In the genomic region with DNA sequence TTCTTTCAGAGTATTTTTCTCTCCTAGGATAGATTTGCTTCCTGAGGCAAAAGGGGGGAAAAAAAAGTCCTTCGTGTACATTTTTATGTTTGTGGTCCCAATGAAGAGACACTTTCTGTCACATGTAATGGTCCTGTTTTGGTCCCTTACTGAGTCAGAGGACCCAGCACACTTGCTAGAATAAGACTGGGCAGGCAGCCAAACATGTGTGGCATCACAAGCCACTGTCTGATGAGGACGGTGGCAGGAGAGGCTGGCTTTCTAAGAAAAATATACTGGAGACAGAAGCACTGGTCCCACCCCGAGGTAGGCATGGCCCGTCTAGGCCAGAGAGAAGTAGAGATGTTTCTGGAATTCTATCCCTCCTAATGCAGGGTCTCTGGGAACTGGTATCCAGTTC, we compare ENCODE assay signal across 19 mouse cellular contexts. TPM values are rescaled to one million over a fixed set of nuclear protein-coding genes. Genes with fewer than 3 reads are reported as not detected.
"Had no signal": no experiment of that assay in that cellular context is flagged by ENCODE, and none has a peak within 500 bp of the region (broad histone marks: within the 10 kb centered on the region; RNA-seq: fewer than 3 reads in every experiment).

No protein-coding gene starts in this region.

- H3K4me2 ChIP-seq: liver, embryonic 13.5 days; midbrain, embryonic 11.5 days; midbrain, embryonic 15.5 days; neural tube, embryonic 13.5 days had no signal

- H3K4me1 ChIP-seq: liver, embryonic 13.5 days; midbrain, embryonic 15.5 days had no signal

- H3K36me3 ChIP-seq: liver, embryonic 13.5 days; midbrain, embryonic 15.5 days; neural tube, embryonic 13.5 days had no signal

- H3K27me3 ChIP-seq: midbrain, embryonic 15.5 days; neural tube, embryonic 13.5 days had no signal

- H3K9me3 ChIP-seq: liver, embryonic 13.5 days; midbrain, embryonic 15.5 days; neural tube, embryonic 13.5 days had no signal

- H3K27ac ChIP-seq: layer of hippocampus, adult 2 months; left cerebral cortex, adult 2 months; liver, embryonic 13.5 days; midbrain, embryonic 15.5 days; neural tube, embryonic 13.5 days; stomach, postnatal 0 days had no signal

- H3K4me3 ChIP-seq: layer of hippocampus, adult 2 months; left cerebral cortex, adult 2 months; liver, embryonic 13.5 days; midbrain, embryonic 15.5 days; myocyte; neural tube, embryonic 13.5 days had no signal

- ATAC-seq: midbrain, embryonic 15.5 days had no signal

- DNase-seq: kidney, adult 9 months; kidney, postnatal 14 days; layer of hippocampus, postnatal 36 days; liver, embryonic 13.5 days; lung, adult 2 months; right cerebral cortex, adult 18-20 months; right cerebral cortex, postnatal 14 days; right cerebral cortex, postnatal 4 days; thymus, adult 2 months; thymus, postnatal 14 days; thymus, postnatal 4 days had no signal

- H3K9ac ChIP-seq: liver, embryonic 13.5 days; midbrain, embryonic 15.5 days; neural tube, embryonic 13.5 days had no signal

RNA-seq across cellular contexts. Expression of a gene that starts 5.7 kb away (rescaled TPM):
- polyA plus RNA-seq: liver, adult 2 months had no signal
